Mouse (Mus musculus) urinary bladder, adult 18-20 months (tissue): ENCODE measurements around the gene Cdk8.

ENCODE experiments used
- DNase-seq, 2 experiments: peaks; one replicate each; pipeline ENCODE4 v3.0.0; 2022; ENCODE audit warnings: low spot score in 2 of 2, mixed read lengths in 2 of 2

The Cdk8 gene

DNA sequence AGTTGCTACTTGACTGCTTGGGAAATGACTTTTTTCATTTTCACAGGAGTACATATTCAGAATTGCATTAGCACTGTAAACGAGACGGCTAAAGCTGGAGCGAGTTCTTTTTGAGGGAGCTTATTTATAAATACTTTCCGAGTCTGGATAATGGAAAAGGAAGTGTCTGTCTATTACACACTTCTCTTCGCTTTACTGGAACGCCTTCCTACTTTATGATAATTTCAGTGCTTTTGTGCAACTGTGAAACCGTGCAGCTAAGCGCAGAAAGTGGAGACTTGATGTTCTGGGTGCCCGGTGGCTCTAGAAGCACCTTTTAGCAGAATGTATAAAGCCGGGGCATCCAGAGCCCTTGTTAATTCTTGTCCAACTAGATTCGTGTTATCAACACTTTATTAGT lies 1.8 kb downstream of the Cdk8 start:
- no peak for DNase-seq

DNA sequence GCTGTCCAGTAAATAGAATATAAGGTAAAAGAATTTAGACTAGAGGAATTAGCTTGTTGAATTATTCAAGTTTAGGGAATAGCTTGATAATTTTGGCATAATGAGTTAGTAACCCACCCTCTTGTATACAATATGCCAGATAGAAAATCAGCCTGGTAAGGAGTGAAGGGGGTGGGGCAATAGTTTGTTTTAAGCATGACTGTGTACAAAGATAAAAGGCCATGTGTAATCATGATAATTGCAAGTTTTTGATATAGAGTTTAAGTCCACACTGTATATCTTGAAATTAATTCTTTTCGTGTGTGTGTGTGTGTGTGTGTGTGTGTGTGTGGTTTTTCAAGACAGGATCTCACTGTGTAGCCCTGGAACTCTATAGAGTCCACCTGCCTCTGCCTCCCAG lies 3.3 kb downstream of the Cdk8 start:
- DNase-seq = no peak

DNA sequence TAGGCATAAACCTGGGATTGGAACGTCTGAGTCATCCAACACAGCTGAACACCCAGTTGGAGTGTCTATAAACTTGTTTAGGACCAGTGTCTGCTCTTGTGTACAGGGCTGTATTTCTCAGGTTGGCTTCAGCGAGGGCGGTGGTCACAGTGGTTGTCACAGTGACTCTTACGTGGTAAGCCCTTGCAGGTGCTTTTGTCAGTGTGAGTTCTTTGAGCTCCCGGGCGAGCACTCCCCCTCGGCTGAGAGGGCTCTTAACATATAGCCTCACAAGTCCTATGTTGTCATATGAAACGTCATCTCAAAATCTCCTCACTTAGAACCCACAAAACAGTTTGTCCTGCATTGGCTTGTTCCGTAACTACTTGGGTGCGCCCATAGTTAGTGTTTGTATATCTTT lies 7.2 kb downstream of the Cdk8 start:
- no peak for DNase-seq

DNA sequence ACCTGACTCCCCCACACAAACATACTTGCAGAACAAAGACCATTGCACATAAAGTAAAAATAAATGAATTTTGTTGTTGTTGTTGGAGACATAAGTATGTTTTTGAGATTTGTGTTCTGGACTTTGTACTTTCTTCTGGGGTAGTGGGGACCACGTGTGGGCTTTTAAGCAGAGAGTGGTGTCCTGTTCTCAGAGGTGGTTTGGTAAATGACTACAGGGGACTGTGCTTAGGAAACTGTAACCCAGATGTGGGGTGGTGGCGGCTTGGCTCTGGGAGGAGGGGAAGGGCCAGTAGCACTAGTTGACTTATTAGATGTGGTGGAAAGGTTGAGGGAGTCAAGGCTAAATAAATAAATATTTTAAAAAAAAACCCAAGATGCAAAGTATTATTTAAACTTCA lies 9.7 kb downstream of the Cdk8 start:
- no peak for DNase-seq

DNA sequence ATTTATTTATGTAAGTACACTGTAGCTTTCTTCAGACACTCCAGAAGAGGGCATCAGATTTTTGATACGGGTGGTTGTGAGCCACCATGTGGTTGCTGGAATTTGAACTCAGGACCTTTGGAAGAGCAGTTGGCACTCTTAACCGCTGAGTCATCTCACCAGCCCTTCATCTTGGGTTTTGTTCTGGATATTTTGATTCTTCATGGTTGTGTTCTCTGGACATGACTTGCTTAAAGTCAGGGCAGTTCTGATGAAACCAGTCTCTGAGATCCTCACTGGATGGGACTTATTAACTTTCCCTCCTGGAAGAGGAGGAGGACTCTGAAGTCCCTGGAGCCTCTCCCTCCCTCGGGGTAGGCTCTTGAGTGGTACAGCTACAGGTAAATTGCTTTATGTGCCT lies 10.2 kb downstream of the Cdk8 start:
- DNase-seq = no peak

DNA sequence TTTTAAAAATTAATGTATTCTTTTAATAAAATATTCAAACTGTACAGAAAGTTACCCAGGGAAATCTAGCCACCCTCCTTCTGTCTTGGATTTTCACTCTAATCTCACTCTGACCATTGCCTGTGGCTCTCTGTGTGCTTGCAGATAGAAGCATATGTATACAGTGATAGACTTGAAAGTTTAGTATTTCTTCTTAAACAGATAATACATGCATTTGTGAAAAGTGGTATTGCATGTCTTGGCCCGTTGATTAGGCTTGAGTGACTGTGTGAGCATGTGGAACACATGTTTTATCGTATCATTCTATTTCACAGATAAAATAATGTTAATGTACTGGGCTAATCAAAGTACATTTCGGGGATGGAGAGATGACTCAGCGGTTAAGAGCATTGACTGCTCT lies 14.2 kb downstream of the Cdk8 start:
- DNase-seq = no peak

DNA sequence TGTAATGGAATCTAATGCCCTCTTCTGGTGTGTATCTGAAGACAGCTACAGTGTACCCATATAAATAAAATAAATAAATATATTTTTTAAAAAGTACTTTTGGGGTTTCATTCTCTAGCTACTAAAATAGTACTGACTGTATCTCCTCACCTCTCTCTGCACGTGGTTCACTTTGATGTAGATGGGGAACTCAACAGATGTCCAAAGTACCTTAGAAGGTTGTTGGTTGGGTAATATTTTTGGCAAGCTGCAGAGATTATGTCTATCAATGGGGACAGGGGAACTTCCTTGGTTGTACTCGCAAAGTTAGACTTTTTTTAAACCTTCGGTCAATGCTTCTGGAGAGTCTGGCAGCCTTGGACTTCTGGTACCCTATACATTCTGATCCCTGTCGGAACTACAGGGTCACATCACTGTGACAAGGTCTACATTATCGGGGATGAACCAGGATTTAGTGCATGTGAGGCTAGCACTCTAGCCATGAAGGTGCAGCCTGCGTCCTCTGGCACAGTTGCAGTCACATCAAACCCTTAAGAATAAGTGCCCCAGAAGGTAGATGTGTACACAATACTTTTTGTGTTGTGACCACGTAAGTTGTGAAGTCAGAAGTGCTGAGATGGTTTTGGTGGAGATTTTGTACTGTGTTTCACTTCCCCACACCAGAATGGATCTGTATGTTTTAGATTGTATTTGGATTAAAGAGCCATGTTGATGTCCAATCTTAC lies 14.8 kb downstream of the Cdk8 start:
- no peak for DNase-seq

DNA sequence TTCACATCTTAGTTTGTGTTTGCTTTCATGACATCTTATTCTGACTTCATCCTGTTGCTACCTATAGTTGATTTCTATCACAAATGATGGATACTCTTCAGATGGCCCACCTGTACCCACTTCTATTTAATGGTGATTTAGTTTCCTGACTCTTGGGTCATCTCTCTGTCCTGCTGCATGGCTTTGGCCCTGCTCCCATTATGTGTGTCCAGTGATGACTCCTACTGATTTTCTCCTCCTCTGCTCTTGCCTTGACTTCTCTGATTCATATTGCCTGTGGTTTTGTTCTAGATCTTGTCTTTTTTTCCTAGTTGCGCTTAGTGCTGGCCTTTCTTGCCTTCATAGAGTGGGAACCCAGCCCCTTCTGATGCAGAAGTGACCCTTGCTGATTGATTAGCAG lies 15.4 kb downstream of the Cdk8 start:
- DNase-seq = no peak

DNA sequence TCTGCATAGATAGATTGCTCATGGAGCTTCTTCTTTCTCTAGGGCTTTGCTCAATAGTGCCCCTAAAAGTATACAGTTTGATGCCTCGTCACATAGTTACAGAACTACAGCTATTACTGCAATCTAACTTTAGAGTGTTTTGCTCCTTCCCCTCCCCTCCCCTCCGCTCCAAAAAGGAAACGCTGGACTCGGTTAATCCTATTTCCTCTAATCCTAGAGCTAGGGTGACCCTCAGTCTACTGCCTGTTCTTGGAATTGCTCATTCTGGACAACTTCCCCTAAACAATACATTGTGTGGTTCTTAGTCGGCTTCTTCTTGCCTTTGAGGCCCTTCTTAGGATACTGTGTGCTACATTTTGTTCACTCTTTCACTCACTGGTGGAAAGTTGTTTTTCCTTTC lies 16.7 kb downstream of the Cdk8 start:
- DNase-seq = no peak

DNA sequence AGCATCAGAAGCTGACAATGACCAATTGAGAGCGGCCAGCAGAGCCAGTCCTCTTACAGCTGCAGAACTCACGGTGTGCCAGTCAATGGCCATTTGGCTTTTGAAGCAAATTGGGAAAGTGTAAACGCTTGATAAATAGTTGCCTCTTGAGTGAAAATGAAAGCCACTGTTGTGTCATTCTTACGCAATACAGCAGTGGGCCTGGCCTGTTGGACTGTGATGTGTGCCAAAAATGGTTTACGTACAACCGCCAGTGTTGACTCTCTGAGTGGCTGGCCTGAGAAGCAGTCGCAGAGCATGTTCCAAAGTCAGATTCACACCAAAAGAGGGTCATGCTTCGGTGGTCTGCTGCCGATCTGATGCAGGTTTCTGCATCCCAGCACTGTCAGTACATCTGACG lies 17.7 kb downstream of the Cdk8 start:
- no peak for DNase-seq

DNA sequence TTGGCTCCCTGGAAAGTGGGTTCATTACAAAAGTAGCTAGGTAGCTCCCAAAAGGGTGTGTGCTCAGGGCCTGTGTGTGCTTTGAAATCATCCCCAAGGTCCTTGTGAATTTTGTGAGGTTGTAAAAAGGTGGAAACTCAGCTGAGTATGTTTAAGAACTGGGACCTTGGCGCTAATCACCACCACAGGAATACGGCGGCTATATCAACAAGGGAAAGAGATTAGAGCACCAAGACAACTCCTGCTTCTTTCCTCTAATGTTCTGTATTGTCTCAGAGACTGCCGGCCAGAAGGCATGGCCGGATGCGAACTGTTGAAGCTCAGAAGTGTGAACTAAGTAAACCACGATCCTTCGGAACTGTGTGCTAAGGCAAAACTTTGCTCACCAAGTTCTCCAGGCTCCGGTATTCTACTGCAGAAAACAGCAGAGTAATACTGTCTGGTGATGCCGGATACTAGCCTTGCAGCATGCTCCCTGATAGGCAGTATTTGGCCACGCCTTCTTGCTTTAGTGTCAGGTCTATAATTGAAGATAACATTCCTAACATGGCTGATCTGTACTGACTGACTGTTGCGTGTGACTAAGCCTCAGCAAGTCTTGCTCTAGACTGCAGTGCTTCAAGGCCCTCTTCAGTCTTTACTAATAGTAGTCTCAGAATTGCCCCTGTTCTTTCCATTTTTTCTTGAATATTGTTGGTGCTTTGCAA lies 19.5 kb downstream of the Cdk8 start:
- DNase-seq = no peak

DNA sequence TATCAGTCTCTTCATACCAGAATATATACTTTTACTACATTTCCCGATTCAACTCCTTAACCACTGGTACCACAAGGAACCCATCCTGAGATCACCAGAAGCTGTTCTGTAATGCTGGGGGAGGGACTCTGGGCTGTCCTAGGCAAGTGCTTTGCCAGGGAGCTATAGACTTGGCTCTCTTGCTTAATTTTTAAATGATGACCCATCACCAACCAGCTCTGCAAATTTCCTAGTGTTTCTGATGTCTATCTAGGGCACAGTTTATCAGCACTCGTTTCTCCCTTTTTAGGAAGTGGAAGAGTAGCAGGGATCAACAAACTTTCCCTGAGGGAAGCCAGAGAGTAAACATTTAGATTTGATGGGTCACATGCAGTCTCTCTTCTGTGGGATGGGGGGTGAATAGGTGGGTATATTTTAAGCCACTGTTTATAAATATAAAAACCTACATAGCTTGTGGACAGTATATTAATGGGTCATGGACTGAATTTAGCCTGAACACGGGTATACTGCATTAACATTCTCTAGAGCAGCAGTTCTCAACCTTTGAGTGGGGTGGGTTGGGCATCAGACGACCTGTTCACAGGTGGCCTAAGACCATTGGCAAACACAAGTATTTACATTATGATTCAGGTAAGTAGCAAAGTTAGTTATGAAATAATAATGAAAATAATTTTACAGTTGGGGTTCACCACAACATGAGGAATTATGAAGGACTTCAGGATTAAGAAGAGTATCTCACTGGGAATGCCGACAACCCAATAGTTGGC lies 20.8 kb downstream of the Cdk8 start:
- no peak for DNase-seq

DNA sequence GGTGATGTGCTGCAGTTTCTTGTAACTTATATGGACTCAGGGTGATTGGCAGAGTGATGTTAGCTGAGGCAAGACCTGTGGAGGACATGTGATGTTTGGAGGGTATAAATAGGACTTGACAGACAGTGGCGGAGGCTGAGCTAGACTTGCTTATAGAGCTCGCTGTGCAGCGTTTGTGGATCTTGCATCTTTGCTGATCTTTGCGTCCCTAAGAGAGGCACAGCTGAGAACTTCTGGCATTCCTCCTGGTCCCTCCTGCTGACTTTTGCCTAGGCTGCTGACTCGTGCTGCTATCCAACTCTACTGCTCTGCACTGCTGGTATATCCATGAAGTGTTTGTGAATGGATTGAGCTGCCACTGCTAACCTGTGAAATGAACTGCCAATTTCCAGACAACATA lies 22.6 kb downstream of the Cdk8 start:
- no peak for DNase-seq

DNA sequence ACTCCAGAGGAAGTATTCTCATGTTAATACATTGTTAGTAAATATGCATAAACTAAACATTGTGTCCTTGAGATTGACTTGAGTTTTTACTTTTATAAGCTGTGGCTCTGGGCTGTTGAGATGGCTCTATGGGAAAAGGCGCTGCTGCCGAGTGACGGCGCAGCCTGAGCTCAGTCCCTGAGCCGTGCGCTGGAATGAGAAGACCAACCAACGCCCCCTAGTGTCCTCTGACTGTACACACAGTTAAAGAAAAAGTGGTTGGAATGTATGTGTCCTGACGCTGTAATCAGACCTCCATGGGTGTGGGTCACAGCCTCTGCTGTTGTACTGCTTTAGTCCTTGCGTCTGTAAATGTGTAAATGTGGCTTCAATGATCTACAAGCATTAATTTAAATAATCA lies 29.0 kb downstream of the Cdk8 start:
- DNase-seq = no peak

DNA sequence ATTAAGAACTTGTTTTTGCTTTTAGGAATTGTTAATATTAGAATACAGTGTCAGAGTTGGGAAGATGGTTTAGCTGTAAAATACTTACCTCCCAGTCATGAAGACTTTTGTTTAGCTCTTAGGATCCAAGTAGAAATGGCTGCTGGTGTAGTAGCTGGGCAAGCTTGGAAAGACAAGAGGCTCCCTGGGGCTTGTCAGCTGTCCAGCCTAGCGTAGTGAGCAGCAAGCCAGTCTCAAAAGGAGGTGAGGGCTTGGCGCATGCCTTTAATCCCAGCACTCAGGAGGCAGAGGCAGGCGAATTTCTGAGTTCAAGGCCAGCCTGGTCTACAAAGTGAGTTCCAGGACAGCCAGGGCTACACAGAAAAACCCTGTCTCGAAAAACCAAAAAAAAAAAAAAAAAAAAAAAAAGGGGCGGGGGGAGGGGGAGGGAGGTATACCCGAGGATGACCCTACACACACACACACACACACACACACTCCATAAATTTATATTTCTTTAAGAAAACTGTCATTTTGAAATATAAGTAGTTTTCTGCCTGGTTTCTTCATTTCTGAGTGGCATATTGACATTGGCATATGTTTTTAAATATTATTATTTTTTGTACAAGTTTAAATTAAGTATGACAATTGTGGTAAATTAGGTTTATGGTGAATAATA lies 35.0 kb downstream of the Cdk8 start:
- no peak for DNase-seq

DNA sequence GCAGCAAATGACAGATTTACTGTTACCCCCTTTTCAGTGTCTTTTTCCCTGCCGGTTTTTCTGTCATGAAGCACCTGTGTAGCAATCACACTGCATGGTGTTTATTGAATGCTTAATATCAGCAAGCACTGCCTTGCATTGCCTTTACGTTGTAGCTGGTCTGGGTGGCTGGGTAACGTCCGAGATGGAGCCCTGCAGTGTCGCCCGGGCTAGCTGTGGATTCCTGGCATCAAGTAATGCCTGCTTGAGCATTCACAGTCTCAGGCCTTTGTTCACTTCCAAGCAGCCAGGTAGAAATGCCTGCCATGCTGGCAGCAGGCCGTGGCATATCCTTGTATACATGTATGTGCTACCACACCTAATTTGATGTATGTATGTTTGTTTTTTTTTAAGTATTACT lies 36.7 kb downstream of the Cdk8 start:
- no peak for DNase-seq

DNA sequence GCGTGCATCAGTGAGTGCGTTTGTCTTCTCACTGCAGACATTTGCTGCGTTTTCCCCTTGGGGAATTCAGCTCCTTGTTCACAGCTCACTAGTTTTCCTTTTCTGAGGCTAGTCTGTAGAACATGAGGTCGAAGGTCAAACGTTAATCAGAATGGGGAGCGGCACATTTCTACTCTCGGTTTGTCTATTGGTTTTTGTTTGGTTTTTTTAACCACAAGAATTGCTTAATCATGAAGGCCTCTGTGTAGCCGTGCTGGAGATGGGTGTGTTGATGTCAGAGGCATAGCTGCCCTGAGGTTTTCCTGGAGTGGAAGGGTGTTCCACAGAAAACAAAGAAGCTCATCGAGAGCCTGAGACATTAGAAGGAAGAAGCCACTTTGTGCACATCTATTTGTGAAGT lies 39.6 kb downstream of the Cdk8 start:
- DNase-seq = no peak

DNA sequence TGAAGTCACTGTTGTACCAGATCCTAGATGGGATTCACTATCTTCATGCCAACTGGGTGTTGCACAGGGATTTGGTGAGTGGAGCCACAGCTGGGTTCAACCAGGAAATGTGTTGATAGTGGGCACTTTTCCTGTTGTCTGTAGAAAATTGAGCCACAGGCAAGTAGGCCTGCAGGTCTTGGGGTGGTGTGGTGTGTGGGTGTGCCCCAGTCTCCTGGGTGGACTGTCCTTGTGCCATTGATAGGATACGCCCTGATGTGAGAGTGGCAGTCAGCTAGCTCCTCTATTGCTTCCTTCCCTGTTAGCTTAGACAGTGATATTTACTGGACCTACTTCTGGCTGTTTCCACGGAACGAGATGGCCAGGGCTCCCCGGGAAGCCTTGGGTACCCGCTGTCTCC lies 40.6 kb downstream of the Cdk8 start:
- DNase-seq = no peak

DNA sequence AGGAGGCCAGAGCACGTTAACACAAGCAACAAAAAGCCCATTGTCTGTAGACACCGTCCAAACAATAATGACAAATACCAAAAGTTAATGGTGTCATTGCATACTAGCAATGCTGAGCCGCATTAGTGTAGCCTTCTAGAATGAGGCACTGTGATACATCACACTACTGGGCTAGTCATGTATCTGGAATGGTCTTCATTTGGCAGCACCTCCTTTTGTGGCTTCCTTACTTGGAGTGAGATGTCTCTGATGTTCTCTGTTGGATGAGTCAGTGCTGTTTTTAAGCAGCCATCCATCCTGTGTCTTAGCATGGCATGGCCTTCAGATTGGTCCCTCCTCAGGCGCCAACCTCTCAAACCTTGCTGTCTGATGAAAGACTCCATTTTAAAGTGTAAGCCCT lies 42.1 kb downstream of the Cdk8 start:
- DNase-seq = no peak

DNA sequence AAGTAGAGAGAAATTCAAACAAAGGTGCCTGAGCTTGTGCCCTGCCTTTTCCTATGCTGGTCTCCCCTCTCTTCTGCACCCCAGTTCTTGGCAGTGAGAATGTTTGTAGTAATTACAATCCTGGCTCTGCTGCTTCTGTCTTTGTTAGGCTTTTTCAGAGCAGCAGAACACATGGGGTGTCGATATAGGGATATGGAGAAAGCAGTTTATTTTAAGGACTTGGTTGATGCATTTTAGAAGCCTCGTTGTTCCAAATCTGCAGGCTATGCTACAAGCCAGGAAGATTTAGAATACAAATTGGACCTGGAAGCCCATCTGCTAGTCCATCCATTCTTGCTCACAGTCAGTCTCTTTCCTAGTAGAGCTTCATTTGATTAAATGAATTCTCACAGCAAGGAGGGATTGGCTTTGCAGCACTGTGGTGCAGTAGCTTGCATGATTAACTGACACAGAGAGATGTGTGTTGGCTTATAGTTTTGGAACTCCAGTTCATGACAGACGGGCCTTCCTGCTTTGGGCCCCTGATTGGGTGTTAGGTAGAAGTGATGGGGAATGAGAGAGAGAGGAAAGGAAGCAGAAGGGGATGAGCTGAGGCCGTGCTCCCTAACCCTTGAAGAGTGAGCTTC lies 43.5 kb downstream of the Cdk8 start:
- no peak for DNase-seq

DNA sequence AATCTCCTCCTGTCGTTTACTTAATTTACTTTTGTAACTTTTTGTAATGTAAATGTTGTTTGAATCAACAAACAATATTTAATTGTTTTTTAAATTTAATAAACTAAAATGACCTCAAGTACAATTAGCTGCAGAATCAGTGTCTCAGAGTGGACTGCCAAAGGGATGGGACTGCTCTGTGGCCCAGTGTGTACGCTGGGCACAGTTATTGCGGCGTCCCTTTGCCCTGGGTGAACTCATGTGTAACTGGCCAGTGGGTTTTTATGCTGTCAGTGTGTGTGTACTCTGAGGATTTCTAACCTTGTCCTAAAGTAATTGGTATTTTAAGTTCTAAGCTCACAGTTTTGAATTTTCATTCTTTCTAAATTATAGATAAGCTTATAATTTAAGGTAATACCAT lies 46.5 kb downstream of the Cdk8 start:
- DNase-seq = no peak

DNA sequence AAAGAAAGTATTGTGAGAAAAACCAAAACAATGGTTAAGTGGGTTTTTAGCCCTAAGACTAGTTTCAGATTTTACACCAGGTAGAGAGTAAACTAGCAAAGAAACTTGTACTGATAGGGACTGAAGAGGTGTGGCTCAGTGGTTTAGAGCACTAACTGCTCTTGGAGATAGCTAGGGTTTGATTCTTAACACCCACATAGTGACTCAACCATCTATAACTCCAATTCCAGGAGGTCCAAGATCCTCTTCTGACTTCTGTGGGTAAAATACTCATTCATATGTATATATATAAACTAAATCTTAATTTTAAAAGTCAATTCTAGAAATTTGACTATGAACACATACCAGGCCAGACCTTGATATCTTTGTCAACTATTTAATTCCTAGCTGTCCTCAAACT lies 49.0 kb downstream of the Cdk8 start:
- no peak for DNase-seq
